Mouse (Mus musculus): ENCODE measurements around the gene Ppp2r1b.

GRCm38 (mm10) chr9:50874031-50874430 lies 28.9 kb downstream of the Ppp2r1b start:
- TF ChIP-seq CTCF (IDR thresholded peaks at IDR 0.05; ENCODE audit: insufficient read depth, low read length) (no peak), POLR2A (IDR thresholded peaks at IDR 0.05; ENCODE audit: borderline replicate concordance, extremely low read depth, low read depth, low read length) (no peak)
